ENCODE assay signal across 26 mouse cellular contexts in genomic region chr2:128083844-128084243, GRCm38 (mm10). TPM values are rescaled to one million over a fixed set of nuclear protein-coding genes. Genes with fewer than 3 reads are reported as not detected.
DNase-seq lines count a peak whose midpoint lies in the region; ATAC-seq and TF ChIP-seq lines count a peak whose summit lies in the region.
"Had no signal": no experiment of that assay in that cellular context is flagged by ENCODE, and none has a peak within 500 bp of the region (broad histone marks: within the 10 kb centered on the region; RNA-seq: fewer than 3 reads in every experiment).

No protein-coding gene starts in this region.

- 2% methylated on average over 3 of the region's 3 CpGs for WGBS in kidney, embryonic 14.5 days
- WGBS in kidney, postnatal 0 days = 19% methylated on average over 3 of the region's 3 CpGs
- 56% methylated on average over 3 of the region's 3 CpGs for WGBS in forebrain, embryonic 16.5 days

- no peak overlapping the region for H3K4me3 ChIP-seq in kidney, embryonic 14.5 days (ENCODE audit: low read length)
- H3K4me3 ChIP-seq in kidney, postnatal 0 days (replicated peaks; ENCODE audit: low read depth, low read length) = no peak overlapping the region
- no peak overlapping the region for H3K4me3 ChIP-seq in forebrain, embryonic 16.5 days (replicated peaks; ENCODE audit: low read length)
- H3K4me3 ChIP-seq: embryonic facial prominence, embryonic 12.5 days; embryonic facial prominence, embryonic 15.5 days; heart, embryonic 12.5 days; heart, embryonic 15.5 days; hindbrain, embryonic 10.5 days; hindbrain, embryonic 13.5 days had no signal

- DNase-seq in kidney, postnatal 14 days = no peak
- DNase-seq in kidney, postnatal 0 days (ENCODE audit: low spot score) = peak; percentile 89
- no peak for DNase-seq in kidney, adult 18-20 months
- peak; percentile 72 for DNase-seq in MEL-GATA-1-ER (ENCODE audit: extremely low read depth, low read depth)
- no peak for DNase-seq in thymus, postnatal 36 days
- DNase-seq: adrenal gland, adult 2 months; adrenal gland, postnatal 14 days; cerebellum, adult 11-12 months; cerebellum, adult 8-10 months; cerebellum, postnatal 10 days; cerebellum, postnatal 36 days; gastrocnemius, postnatal 25 days; heart, adult 18-20 months; heart, postnatal 10 days; heart, postnatal 36 days had no signal

- H3K9ac ChIP-seq in kidney, embryonic 14.5 days (ENCODE audit: low read depth, low read length) = no peak overlapping the region
- no peak overlapping the region for H3K9ac ChIP-seq in kidney, postnatal 0 days (ENCODE audit: low read depth, low read length)
- no peak overlapping the region for H3K9ac ChIP-seq in forebrain, embryonic 16.5 days (replicated peaks; ENCODE audit: low read depth, low read length)
- H3K9ac ChIP-seq: embryonic facial prominence, embryonic 12.5 days; embryonic facial prominence, embryonic 15.5 days; heart, embryonic 12.5 days; heart, embryonic 15.5 days; hindbrain, embryonic 13.5 days had no signal

- no peak overlapping the region for H3K4me2 ChIP-seq in kidney, embryonic 14.5 days (replicated peaks; ENCODE audit: low read depth, low read length)
- H3K4me2 ChIP-seq in kidney, postnatal 0 days (ENCODE audit: low read length) = no peak overlapping the region
- H3K4me2 ChIP-seq in forebrain, embryonic 16.5 days (ENCODE audit: low read length) = no peak overlapping the region
- H3K4me2 ChIP-seq: embryonic facial prominence, embryonic 12.5 days; embryonic facial prominence, embryonic 15.5 days; heart, embryonic 12.5 days; heart, embryonic 15.5 days; hindbrain, embryonic 13.5 days had no signal

- no peaks in the 10 kb centered on the region for H3K36me3 ChIP-seq in kidney, embryonic 14.5 days (ENCODE audit: control insufficient read depth, insufficient read depth, low read length)
- H3K36me3 ChIP-seq in kidney, postnatal 0 days (ENCODE audit: insufficient read depth, low read length) = no peaks in the 10 kb centered on the region
- no peaks in the 10 kb centered on the region for H3K36me3 ChIP-seq in forebrain, embryonic 16.5 days (ENCODE audit: control insufficient read depth, insufficient read depth)
- H3K36me3 ChIP-seq: embryonic facial prominence, embryonic 12.5 days; embryonic facial prominence, embryonic 15.5 days; heart, embryonic 12.5 days; heart, embryonic 15.5 days; hindbrain, embryonic 10.5 days; hindbrain, embryonic 13.5 days had no signal

- peak; percentile 63; the same call in 1 of the 2 replicates for ATAC-seq in kidney, embryonic 14.5 days (ENCODE audit: low FRiP score, low TSS enrichment)
- ATAC-seq in kidney, postnatal 0 days (replicated peaks; ENCODE audit: low FRiP score, low read depth) = no peak
- ATAC-seq in forebrain, embryonic 16.5 days = no peak
- ATAC-seq: CD4-positive, CD25-positive, alpha-beta regulatory T cell, adult 4 months; forebrain, embryonic 14.5 days; hindbrain, embryonic 16.5 days had no signal

- peaks cover 27% of the 10 kb centered on the region; the same call in 1 of the 2 replicates for H3K4me1 ChIP-seq in kidney, embryonic 14.5 days (ENCODE audit: control insufficient read depth, insufficient read depth, low read length)
- peaks cover 10% of the 10 kb centered on the region; the same call in 1 of the 2 replicates for H3K4me1 ChIP-seq in kidney, postnatal 0 days (replicated peaks; ENCODE audit: insufficient read depth, low read length)
- H3K4me1 ChIP-seq in forebrain, embryonic 16.5 days (replicated peaks; ENCODE audit: control insufficient read depth, insufficient read depth, low read length) = peaks cover 3% of the 10 kb centered on the region; the same call in 1 of the 2 replicates

- TF ChIP-seq CTCF in kidney, postnatal 0 days (IDR thresholded peaks at IDR 0.05; ENCODE audit: low read depth) = no peak

- peak overlapping the region; percentile 38; the same call in 1 of the 2 replicates for H3K27ac ChIP-seq in kidney, embryonic 14.5 days (ENCODE audit: low read depth, low read length)
- H3K27ac ChIP-seq in kidney, postnatal 0 days = no peak overlapping the region
- H3K27ac ChIP-seq in forebrain, embryonic 16.5 days (ENCODE audit: low read length) = no peak overlapping the region
- H3K27ac ChIP-seq: embryonic facial prominence, embryonic 12.5 days; embryonic facial prominence, embryonic 15.5 days; heart, embryonic 15.5 days; hindbrain, embryonic 10.5 days; hindbrain, embryonic 13.5 days had no signal

- no peaks in the 10 kb centered on the region for H3K27me3 ChIP-seq in kidney, embryonic 14.5 days (ENCODE audit: control insufficient read depth, insufficient read depth, low read length)
- no peaks in the 10 kb centered on the region for H3K27me3 ChIP-seq in kidney, postnatal 0 days (ENCODE audit: insufficient read depth, low read length)
- H3K27me3 ChIP-seq in forebrain, embryonic 16.5 days (replicated peaks; ENCODE audit: control insufficient read depth, insufficient read depth, low read length) = no peaks in the 10 kb centered on the region
- H3K27me3 ChIP-seq: embryonic facial prominence, embryonic 12.5 days; heart, embryonic 12.5 days; heart, embryonic 15.5 days; hindbrain, embryonic 13.5 days had no signal

- no peaks in the 10 kb centered on the region for H3K9me3 ChIP-seq in kidney, embryonic 14.5 days (ENCODE audit: control insufficient read depth, low read length)
- H3K9me3 ChIP-seq in kidney, postnatal 0 days (replicated peaks; ENCODE audit: low read length) = no peaks in the 10 kb centered on the region
- H3K9me3 ChIP-seq in forebrain, embryonic 16.5 days (ENCODE audit: control insufficient read depth, low read length) = no peaks in the 10 kb centered on the region
- H3K9me3 ChIP-seq: embryonic facial prominence, embryonic 12.5 days; embryonic facial prominence, embryonic 15.5 days; heart, embryonic 12.5 days; heart, embryonic 15.5 days; hindbrain, embryonic 10.5 days; hindbrain, embryonic 13.5 days had no signal

RNA-seq across cellular contexts. Expression of gene Bcl2l11, which starts 42.0 kb away (rescaled TPM):
- 20.0 and 31.6 TPM in 2 replicates for polyA plus RNA-seq in kidney, embryonic 14.5 days (2014; fragmentation: Nextera tagmentation; extraction: Ambion mirVana)
- polyA plus RNA-seq in kidney, postnatal 0 days (2015; fragmentation: Nextera tagmentation; extraction: Ambion mirVana) = 15.7 and 16.5 TPM in 2 replicates
- 8.8 and 10.1 TPM in 2 replicates for polyA plus RNA-seq in forebrain, embryonic 16.5 days (2015; fragmentation: Nextera tagmentation; extraction: Ambion mirVana)

Comparison
In these comparisons a context has a peak if more than half of its experiments do, and no peak if none do; other contexts are left out.
1. DNase-seq: peak in kidney, postnatal 0 days (single experiment) and MEL-GATA-1-ER (single experiment); none in kidney, postnatal 14 days (single experiment), kidney, adult 18-20 months (single experiment) and thymus, postnatal 36 days (0 of 2).